8 mouse cellular contexts compared by ENCODE assay signal in genomic region chr11:89515501-89515901, GRCm38 (mm10).
A peak's percentile ranks its signal among the peaks of the same experiment; 100 is the strongest.
DNase-seq lines count a peak whose midpoint lies in the region; ATAC-seq and TF ChIP-seq lines count a peak whose summit lies in the region.
"Had no signal": no experiment of that assay in that cellular context is flagged by ENCODE, and none has a peak within 500 bp of the region (broad histone marks: within the 10 kb centered on the region; RNA-seq: fewer than 3 reads in every experiment).

No protein-coding gene starts in this region.

- H3K9ac ChIP-seq in heart, embryonic 14.5 days (ENCODE audit: low read length), result no peak overlapping the region
- no peak overlapping the region for H3K9ac ChIP-seq in lung, embryonic 16.5 days (ENCODE audit: low read length)
- no peak overlapping the region for H3K9ac ChIP-seq in lung, postnatal 0 days (replicated peaks; ENCODE audit: low read depth)
- no peak overlapping the region for H3K9ac ChIP-seq in hindbrain, postnatal 0 days (replicated peaks; ENCODE audit: low read length)
- no peak overlapping the region for H3K9ac ChIP-seq in stomach, embryonic 15.5 days
- H3K9ac ChIP-seq: heart, embryonic 15.5 days had no signal

- peak overlapping the region; percentile 13; the same call in 1 of the 2 replicates for H3K4me2 ChIP-seq in heart, embryonic 14.5 days (ENCODE audit: low read length)
- 0 out of 2 replicates have a peak overlapping the region, but pooled peaks have one; percentile 13 for H3K4me2 ChIP-seq in lung, embryonic 16.5 days (ENCODE audit: low read depth, low read length)
- H3K4me2 ChIP-seq in lung, postnatal 0 days (replicated peaks; ENCODE audit: low read depth, low read length), result no peak overlapping the region
- peak overlapping the region; percentile 24; the same call in 1 of the 2 replicates for H3K4me2 ChIP-seq in hindbrain, postnatal 0 days (ENCODE audit: low read depth, low read length)
- peak overlapping the region; percentile 40 for H3K4me2 ChIP-seq in stomach, embryonic 15.5 days
- H3K4me2 ChIP-seq: heart, embryonic 15.5 days had no signal

- TF ChIP-seq CTCF in lung, postnatal 0 days (IDR thresholded peaks at IDR 0.05), result no peak
- TF ChIP-seq CTCF in hindbrain, postnatal 0 days (IDR thresholded peaks at IDR 0.05; ENCODE audit: low read depth), result no peak

- intact Hi-C loops in heart, postnatal 25 days (cut with DNase I), result no loop called here

- 27% methylated on average over 9 of the region's 9 CpGs for WGBS in heart, embryonic 14.5 days
- WGBS in lung, embryonic 16.5 days, result 8% methylated on average over 9 of the region's 9 CpGs
- WGBS in lung, postnatal 0 days, result 9% methylated on average over 9 of the region's 9 CpGs
- 37% methylated on average over 9 of the region's 9 CpGs for WGBS in hindbrain, postnatal 0 days
- WGBS in stomach, embryonic 15.5 days, result 11% methylated on average over 9 of the region's 9 CpGs

- ATAC-seq in heart, embryonic 14.5 days (ENCODE audit: insufficient number of reproducible peaks, insufficient read depth, low FRiP score, low read depth), result no peak
- ATAC-seq in lung, embryonic 16.5 days (ENCODE audit: low read depth), result peak; percentile 36
- no peak for ATAC-seq in lung, postnatal 0 days
- no peak for ATAC-seq in hindbrain, postnatal 0 days
- ATAC-seq in stomach, embryonic 15.5 days (ENCODE audit: insufficient read depth, low FRiP score, low read depth), result peak; percentile 58

- no peak for DNase-seq in heart, postnatal 25 days (ENCODE audit: low spot score)
- DNase-seq in lung, postnatal 0 days (ENCODE audit: low spot score), result no peak
- no peak for DNase-seq in hindbrain, postnatal 0 days (ENCODE audit: low spot score)
- DNase-seq in left cerebral cortex, adult 18-20 months (ENCODE audit: low spot score in 2 of 2), result no peak

- H3K9me3 ChIP-seq in heart, embryonic 14.5 days (ENCODE audit: control insufficient read depth, low read length), result no peaks in the 10 kb centered on the region
- no peaks in the 10 kb centered on the region for H3K9me3 ChIP-seq in lung, embryonic 16.5 days (ENCODE audit: control insufficient read depth, low read length)
- no peaks in the 10 kb centered on the region for H3K9me3 ChIP-seq in lung, postnatal 0 days (ENCODE audit: low read length)
- H3K9me3 ChIP-seq in hindbrain, postnatal 0 days (ENCODE audit: low read length), result no peaks in the 10 kb centered on the region
- H3K9me3 ChIP-seq in stomach, embryonic 15.5 days, result no peaks in the 10 kb centered on the region
- H3K9me3 ChIP-seq: heart, embryonic 15.5 days had no signal

- no peak overlapping the region for H3K27ac ChIP-seq in heart, embryonic 14.5 days (replicated peaks in 1 of 2; ENCODE audit: control insufficient read depth in 1 of 2, insufficient read depth in 1 of 2, low read depth in 2 of 2, low read length in 2 of 2)
- H3K27ac ChIP-seq in lung, embryonic 16.5 days (ENCODE audit: low read length), result no peak overlapping the region
- no peak overlapping the region for H3K27ac ChIP-seq in lung, postnatal 0 days (ENCODE audit: low read length)
- no peak overlapping the region for H3K27ac ChIP-seq in hindbrain, postnatal 0 days
- no peak overlapping the region for H3K27ac ChIP-seq in stomach, embryonic 15.5 days
- H3K27ac ChIP-seq: heart, embryonic 15.5 days had no signal

- no peaks in the 10 kb centered on the region for H3K36me3 ChIP-seq in heart, embryonic 14.5 days (ENCODE audit: control insufficient read depth, insufficient read depth, low read length)
- H3K36me3 ChIP-seq in lung, embryonic 16.5 days (ENCODE audit: control insufficient read depth, insufficient read depth, low read length), result no peaks in the 10 kb centered on the region
- no peaks in the 10 kb centered on the region for H3K36me3 ChIP-seq in lung, postnatal 0 days (ENCODE audit: insufficient read depth, low read length)
- no peaks in the 10 kb centered on the region for H3K36me3 ChIP-seq in hindbrain, postnatal 0 days (ENCODE audit: insufficient read depth, low read length)
- H3K36me3 ChIP-seq in stomach, embryonic 15.5 days, result no peaks in the 10 kb centered on the region
- H3K36me3 ChIP-seq: heart, embryonic 15.5 days had no signal

- H3K4me1 ChIP-seq in heart, embryonic 14.5 days (ENCODE audit: control insufficient read depth in 2 of 2, insufficient read depth in 2 of 2, low read length in 2 of 2), result no peaks in the 10 kb centered on the region
- 0 out of 2 replicates have a peak, but pooled peaks cover 2% of the 10 kb centered on the region for H3K4me1 ChIP-seq in lung, embryonic 16.5 days (replicated peaks; ENCODE audit: control insufficient read depth, insufficient read depth, low read length)
- no peaks in the 10 kb centered on the region for H3K4me1 ChIP-seq in lung, postnatal 0 days (ENCODE audit: insufficient read depth, low read depth, low read length)
- H3K4me1 ChIP-seq in hindbrain, postnatal 0 days (ENCODE audit: insufficient read depth, low read length), result no peaks in the 10 kb centered on the region
- 0 out of 2 replicates have a peak, but pooled peaks cover 5% of the 10 kb centered on the region for H3K4me1 ChIP-seq in stomach, embryonic 15.5 days

- TF ChIP-seq EP300 in lung, postnatal 0 days (IDR thresholded peaks at IDR 0.05), result no peak

- H3K4me3 ChIP-seq in heart, embryonic 14.5 days (ENCODE audit: control insufficient read depth in 1 of 2, insufficient read depth in 1 of 2, low read depth in 1 of 2, low read length in 2 of 2), result no peak overlapping the region
- H3K4me3 ChIP-seq in lung, embryonic 16.5 days (ENCODE audit: low read length), result no peak overlapping the region
- H3K4me3 ChIP-seq in lung, postnatal 0 days (ENCODE audit: low read depth, low read length), result no peak overlapping the region
- no peak overlapping the region for H3K4me3 ChIP-seq in hindbrain, postnatal 0 days (ENCODE audit: low read length)
- peak overlapping the region; percentile 12; the same call in 1 of the 2 replicates for H3K4me3 ChIP-seq in stomach, embryonic 15.5 days (replicated peaks)
- H3K4me3 ChIP-seq: heart, embryonic 15.5 days had no signal

- no peaks in the 10 kb centered on the region; the same call in 1 of the 2 replicates for H3K27me3 ChIP-seq in heart, embryonic 14.5 days (ENCODE audit: control insufficient read depth, insufficient read depth, low read length)
- H3K27me3 ChIP-seq in lung, embryonic 16.5 days (ENCODE audit: control insufficient read depth, insufficient read depth, low read depth, low read length), result no peaks in the 10 kb centered on the region
- H3K27me3 ChIP-seq in lung, postnatal 0 days (replicated peaks; ENCODE audit: insufficient read depth, low read length), result no peaks in the 10 kb centered on the region
- no peaks in the 10 kb centered on the region for H3K27me3 ChIP-seq in hindbrain, postnatal 0 days (ENCODE audit: insufficient read depth, low read length)
- H3K27me3 ChIP-seq in stomach, embryonic 15.5 days (replicated peaks), result no peaks in the 10 kb centered on the region

Comparison
In these comparisons a context has a peak if more than half of its experiments do, and no peak if none do; other contexts are left out.
1. ATAC-seq: peak in lung, embryonic 16.5 days (single experiment) and stomach, embryonic 15.5 days (single experiment); none in heart, embryonic 14.5 days (single experiment), lung, postnatal 0 days (single experiment) and hindbrain, postnatal 0 days (single experiment).